ENCODE assay signal across 33 mouse cellular contexts in the genomic region with DNA sequence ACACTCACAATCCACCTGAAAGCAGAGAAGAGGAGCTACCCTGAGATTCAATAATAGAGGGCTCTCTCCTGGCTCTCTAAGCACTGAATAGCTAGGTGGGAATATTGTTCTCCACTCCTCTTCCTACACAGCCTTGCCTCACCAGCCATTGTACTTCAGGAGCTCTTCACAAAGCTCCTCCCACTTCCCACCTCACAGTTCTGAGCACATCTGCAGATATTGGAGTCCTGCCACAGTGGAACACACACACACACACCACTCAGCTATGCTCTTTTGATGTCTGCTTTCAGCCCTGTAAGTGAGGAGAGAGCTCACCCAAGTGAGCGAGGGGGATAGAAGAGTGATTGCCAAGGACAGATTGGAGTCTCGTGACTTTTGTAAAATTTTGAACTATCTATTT. TPM values are rescaled to one million over a fixed set of nuclear protein-coding genes. Genes with fewer than 3 reads are reported as not detected.
DNase-seq lines count a peak whose midpoint lies in the region; ATAC-seq and TF ChIP-seq lines count a peak whose summit lies in the region.
"Had no signal": no experiment of that assay in that cellular context is flagged by ENCODE, and none has a peak within 500 bp of the region (broad histone marks: within the 10 kb centered on the region; RNA-seq: fewer than 3 reads in every experiment).

No protein-coding gene starts in this region.

- 21% methylated on average over 2 of the region's 2 CpGs for WGBS in lung, embryonic 16.5 days
- WGBS in lung, adult 2 months = 42% methylated on average over 2 of the region's 2 CpGs

- no peak for TF ChIP-seq CTCF in lung, adult 2 months (IDR thresholded peaks at IDR 0.05; ENCODE audit: insufficient read depth, low read length)

- no peak overlapping the region for H3K4me3 ChIP-seq in lung, embryonic 16.5 days (ENCODE audit: low read length)
- H3K4me3 ChIP-seq in lung, adult 2 months (replicated peaks; ENCODE audit: extremely low read depth, low read depth, low read length) = no peak overlapping the region
- H3K4me3 ChIP-seq: embryonic facial prominence, embryonic 13.5 days; gastrocnemius, adult 2 months; heart, embryonic 10.5 days; heart, embryonic 13.5 days; hindbrain, embryonic 12.5 days; hindbrain, embryonic 15.5 days had no signal

- H3K4me2 ChIP-seq in lung, embryonic 16.5 days (ENCODE audit: low read depth, low read length) = no peak overlapping the region
- H3K4me2 ChIP-seq: embryonic facial prominence, embryonic 13.5 days; heart, embryonic 13.5 days; hindbrain, embryonic 12.5 days; hindbrain, embryonic 15.5 days had no signal

- H3K27ac ChIP-seq in lung, embryonic 16.5 days (ENCODE audit: low read length) = no peak overlapping the region
- H3K27ac ChIP-seq: embryonic facial prominence, embryonic 13.5 days; gastrocnemius, adult 2 months; heart, embryonic 10.5 days; heart, embryonic 13.5 days; hindbrain, embryonic 12.5 days; hindbrain, embryonic 15.5 days had no signal

- no peak overlapping the region for H3K9ac ChIP-seq in lung, embryonic 16.5 days (ENCODE audit: low read length)
- H3K9ac ChIP-seq: embryonic facial prominence, embryonic 13.5 days; forebrain, postnatal 0 days; heart, embryonic 13.5 days; hindbrain, embryonic 12.5 days; hindbrain, embryonic 15.5 days had no signal

- peak; percentile 67; the same call in 1 of the 2 replicates for ATAC-seq in lung, embryonic 16.5 days (ENCODE audit: low read depth)
- ATAC-seq: activated CD4-positive, CD25-positive, alpha-beta regulatory T cell, adult 4 months; CD4-positive, CD25-positive, alpha-beta regulatory T cell, adult 4 months; forebrain, embryonic 14.5 days; forebrain, postnatal 0 days had no signal

- H3K9me3 ChIP-seq in lung, embryonic 16.5 days (ENCODE audit: control insufficient read depth, low read length) = no peaks in the 10 kb centered on the region
- H3K9me3 ChIP-seq: embryonic facial prominence, embryonic 13.5 days; heart, embryonic 10.5 days; heart, embryonic 13.5 days; hindbrain, embryonic 12.5 days; hindbrain, embryonic 15.5 days had no signal

- H3K36me3 ChIP-seq in lung, embryonic 16.5 days (ENCODE audit: control insufficient read depth, insufficient read depth, low read length) = no peaks in the 10 kb centered on the region
- H3K36me3 ChIP-seq: embryonic facial prominence, embryonic 13.5 days; heart, embryonic 10.5 days; heart, embryonic 13.5 days; hindbrain, embryonic 12.5 days; hindbrain, embryonic 15.5 days had no signal

- TF ChIP-seq POLR2A in lung, adult 2 months (IDR thresholded peaks at IDR 0.05; ENCODE audit: borderline replicate concordance, extremely low read depth, low read depth, low read length) = no peak

- no peaks in the 10 kb centered on the region for H3K27me3 ChIP-seq in lung, embryonic 16.5 days (ENCODE audit: control insufficient read depth, insufficient read depth, low read depth, low read length)
- H3K27me3 ChIP-seq: embryonic facial prominence, embryonic 13.5 days; hindbrain, embryonic 12.5 days; hindbrain, embryonic 15.5 days had no signal

- no peaks in the 10 kb centered on the region for H3K4me1 ChIP-seq in lung, embryonic 16.5 days (replicated peaks; ENCODE audit: control insufficient read depth, insufficient read depth, low read length)
- no peaks in the 10 kb centered on the region for H3K4me1 ChIP-seq in lung, adult 2 months (ENCODE audit: control insufficient read depth, insufficient read depth, low read length)
- H3K4me1 ChIP-seq: embryonic facial prominence, embryonic 13.5 days; heart, embryonic 10.5 days; heart, embryonic 13.5 days; hindbrain, embryonic 12.5 days; hindbrain, embryonic 15.5 days had no signal

- DNase-seq in heart, adult 11 months = peak; percentile 53
- DNase-seq in heart, adult 9 months (ENCODE audit: low spot score in 2 of 2) = no peak
- DNase-seq in lung, adult 2 months = no peak
- peak; percentile 41 for DNase-seq in NIH3T3 (ENCODE audit: low read depth)
- peak; percentile 35 for DNase-seq in lung, postnatal 36 days
- DNase-seq in layer of hippocampus, postnatal 36 days = no peak
- no peak for DNase-seq in testis, postnatal 14 days (ENCODE audit: low spot score)
- DNase-seq: adrenal gland, adult 8-10 months; adrenal gland, postnatal 25 days; cerebellum, adult 18-20 months; cerebellum, adult 9-10 months; cerebellum, postnatal 25 days; forebrain, postnatal 0 days; gastrocnemius, adult 2 months; gastrocnemius, postnatal 14 days; heart, adult 18-20 months; heart, postnatal 14 days; heart, postnatal 4 days had no signal

RNA-seq across cellular contexts. Expression of a gene that starts 6.6 kb away (rescaled TPM):
- not detected in 2 replicates for polyA plus RNA-seq in lung, embryonic 16.5 days (2015; fragmentation: Nextera tagmentation; extraction: Ambion mirVana)
- polyA plus RNA-seq in lung, adult 2 months (2012; rRNA removed) = 0.17 TPM in 2 replicates
- total RNA-seq in layer of hippocampus, postnatal 36 days (2021) = not detected
- total RNA-seq: common myeloid progenitor, adult 5-6 weeks; gastrocnemius, adult 2 months; gastrocnemius, postnatal 14 days; gastrocnemius, postnatal 4 days; heart, adult 18-20 months; heart, postnatal 14 days; heart, postnatal 4 days had no signal
- polyA plus RNA-seq: activated CD4-positive, CD25-positive, alpha-beta regulatory T cell, adult 4 months; C2C12; CD4-positive, CD25-positive, alpha-beta regulatory T cell, adult 4 months; embryonic facial prominence, embryonic 13.5 days; forebrain, embryonic 11.5 days; forebrain, embryonic 14.5 days; heart, embryonic 10.5 days; heart, embryonic 13.5 days; hindbrain, embryonic 12.5 days had no signal

RNA-seq across cellular contexts. Expression of a gene that starts 14.0 kb away (rescaled TPM):
- 3.2 and 5.1 TPM in 2 replicates for polyA plus RNA-seq in lung, embryonic 16.5 days (2015; fragmentation: Nextera tagmentation; extraction: Ambion mirVana)
- 0.07 and 0.25 TPM in 2 replicates for polyA plus RNA-seq in lung, adult 2 months (2012; rRNA removed)
- not detected for total RNA-seq in layer of hippocampus, postnatal 36 days (2021)
- total RNA-seq: forebrain, postnatal 0 days; gastrocnemius, adult 2 months; gastrocnemius, postnatal 14 days had no signal
- polyA plus RNA-seq: C2C12 had no signal

RNA-seq across cellular contexts. Expression of a gene that starts 14.6 kb away (rescaled TPM):
- polyA plus RNA-seq in lung, embryonic 16.5 days (2015; fragmentation: Nextera tagmentation; extraction: Ambion mirVana) = 0.13 TPM in 1 of 2 replicates, not detected in the other
- 0.10 TPM in 1 of 2 replicates, not detected in the other for polyA plus RNA-seq in lung, adult 2 months (2012; rRNA removed)
- total RNA-seq in layer of hippocampus, postnatal 36 days (2021) = not detected
- total RNA-seq: adrenal gland, adult 8-10 months; adrenal gland, postnatal 25 days; common myeloid progenitor, adult 5-6 weeks; forebrain, postnatal 0 days; gastrocnemius, adult 2 months; gastrocnemius, postnatal 14 days; gastrocnemius, postnatal 4 days; heart, adult 18-20 months; heart, postnatal 14 days; heart, postnatal 4 days; MEL had no signal
- polyA plus RNA-seq: activated CD4-positive, CD25-positive, alpha-beta regulatory T cell, adult 4 months; C2C12; CD4-positive, CD25-positive, alpha-beta regulatory T cell, adult 4 months; embryonic facial prominence, embryonic 13.5 days; forebrain, embryonic 11.5 days; forebrain, embryonic 14.5 days; frontal cortex, adult 2 months; heart, embryonic 10.5 days; heart, embryonic 13.5 days; hindbrain, embryonic 12.5 days; hindbrain, embryonic 15.5 days had no signal

RNA-seq across cellular contexts. Expression of a gene that starts 16.3 kb away (rescaled TPM):
- polyA plus RNA-seq in lung, embryonic 16.5 days (2015; fragmentation: Nextera tagmentation; extraction: Ambion mirVana) = 0.14 TPM in 1 of 2 replicates, not detected in the other
- 0.14 and 0.30 TPM in 2 replicates for polyA plus RNA-seq in lung, adult 2 months (2012; rRNA removed)
- total RNA-seq in layer of hippocampus, postnatal 36 days (2021) = not detected
- total RNA-seq: adrenal gland, postnatal 25 days; gastrocnemius, adult 2 months; gastrocnemius, postnatal 14 days; gastrocnemius, postnatal 4 days; heart, adult 18-20 months; heart, postnatal 14 days; heart, postnatal 4 days; MEL had no signal
- polyA plus RNA-seq: activated CD4-positive, CD25-positive, alpha-beta regulatory T cell, adult 4 months; heart, embryonic 10.5 days had no signal

RNA-seq across cellular contexts. Expression of a gene that starts 46.4 kb away (rescaled TPM):
- polyA plus RNA-seq in lung, embryonic 16.5 days (2015; fragmentation: Nextera tagmentation; extraction: Ambion mirVana) = 40.6 and 44.4 TPM in 2 replicates
- 34.5 and 48.7 TPM in 2 replicates for polyA plus RNA-seq in lung, adult 2 months (2012; rRNA removed)
- total RNA-seq in layer of hippocampus, postnatal 36 days (2021) = 10 to 100 TPM; 15.9 to 20.3 TPM

Comparison
In these comparisons a context has a peak if more than half of its experiments do, and no peak if none do; other contexts are left out.
1. DNase-seq: peak in heart, adult 11 months (single experiment), NIH3T3 (single experiment) and lung, postnatal 36 days (single experiment); none in heart, adult 9 months (0 of 2), lung, adult 2 months (single experiment), layer of hippocampus, postnatal 36 days (0 of 2) and testis, postnatal 14 days (single experiment).